Mouse (Mus musculus) c-Kit-negative CD71-positive TER-119-positive erythroid progenitor cells, embryonic 14.5 days (primary cell): ENCODE data around the gene Ripk3.

ENCODE experiments used
- DNase-seq: peaks from one replicate; pipeline ENCODE4 v3.0.0-alpha.2; 2013; ENCODE audit warnings: low read depth, low spot score

Ripk3 gene

GRCm38 (mm10) chr14:55788256-55789050 is at the start of gene Ripk3:
Gene Ripk3, minus strand, starts transcription at chr14:55788865.
- no peak for DNase-seq

- DNase-seq, result no peak
Observed at GRCm38 (mm10) chr14:55838312-55838711, 49.6 kb upstream of the Ripk3 start.

- no peak for DNase-seq
Observed at GRCm38 (mm10) chr14:55834808-55835533, 46.3 kb upstream of the Ripk3 start.

- DNase-seq, result no peak
Observed at GRCm38 (mm10) chr14:55833126-55833525, 44.5 kb upstream of the Ripk3 start.

GRCm38 (mm10) chr14:55830331-55830730 is 41.7 kb upstream of the Ripk3 start:
- no peak for DNase-seq

- DNase-seq, result no peak
Observed at GRCm38 (mm10) chr14:55829854-55830253, 41.2 kb upstream of the Ripk3 start.

- no peak for DNase-seq
Observed at GRCm38 (mm10) chr14:55828716-55829263, 40.1 kb upstream of the Ripk3 start.

GRCm38 (mm10) chr14:55826551-55827340 is 38.1 kb upstream of the Ripk3 start:
- no peak for DNase-seq

- DNase-seq, result no peak
Observed at GRCm38 (mm10) chr14:55826142-55826541, 37.5 kb upstream of the Ripk3 start.

GRCm38 (mm10) chr14:55825216-55826051 is 36.8 kb upstream of the Ripk3 start:
- no peak for DNase-seq

GRCm38 (mm10) chr14:55824481-55825215 is 36.0 kb upstream of the Ripk3 start:
- no peak for DNase-seq

GRCm38 (mm10) chr14:55824001-55824480 is 35.4 kb upstream of the Ripk3 start:
- DNase-seq, result no peak

GRCm38 (mm10) chr14:55822991-55823762 is 34.5 kb upstream of the Ripk3 start, which contains the start of gene Nfatc4:
Gene Nfatc4, plus strand, starts transcription at chr14:55823144.
- DNase-seq, result no peak

- peak; percentile 16 for DNase-seq
Observed at GRCm38 (mm10) chr14:55822435-55822990, 33.8 kb upstream of the Ripk3 start.

- DNase-seq, result no peak
Observed at GRCm38 (mm10) chr14:55820576-55820975, 31.9 kb upstream of the Ripk3 start.

GRCm38 (mm10) chr14:55819845-55820405 is 31.3 kb upstream of the Ripk3 start:
- DNase-seq, result no peak

GRCm38 (mm10) chr14:55815310-55815751 is 26.7 kb upstream of the Ripk3 start:
- DNase-seq, result no peak

- no peak for DNase-seq
Observed at GRCm38 (mm10) chr14:55814885-55815284, 26.2 kb upstream of the Ripk3 start.
